9 mouse cellular contexts compared by ENCODE assay signal in the genomic region with DNA sequence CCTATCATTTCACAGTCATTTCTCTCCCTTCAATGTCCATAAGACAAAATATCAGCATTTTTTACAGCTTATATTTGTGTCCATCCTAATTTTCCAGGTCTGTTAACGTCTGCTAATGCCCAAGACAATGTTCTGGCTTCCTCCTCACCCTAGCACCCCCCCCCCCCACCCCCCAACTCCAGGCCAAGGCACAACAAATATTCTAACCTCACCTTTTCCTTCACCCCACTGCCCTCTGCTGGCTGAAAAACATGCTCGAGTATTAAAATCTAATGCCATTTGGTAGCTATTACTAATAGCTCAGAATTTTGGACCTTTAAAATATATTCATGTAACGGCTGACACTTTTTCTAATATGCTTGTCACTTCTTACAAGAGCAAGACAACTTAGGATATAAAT. TPM values are rescaled to one million over a fixed set of nuclear protein-coding genes. Genes with fewer than 3 reads are reported as not detected.
A peak's percentile ranks its signal among the peaks of the same experiment; 100 is the strongest.
DNase-seq lines count a peak whose midpoint lies in the region; ATAC-seq lines count a peak whose summit lies in the region.
"Had no signal": no experiment of that assay in that cellular context is flagged by ENCODE, and none has a peak within 500 bp of the region (broad histone marks: within the 10 kb centered on the region; RNA-seq: fewer than 3 reads in every experiment).

No protein-coding gene starts in this region.

- no peak overlapping the region for H3K4me2 ChIP-seq in forebrain, embryonic 14.5 days (ENCODE audit: low read length)
- H3K4me2 ChIP-seq in forebrain, embryonic 11.5 days (ENCODE audit: low read depth, low read length, severe bottlenecking) = no peak overlapping the region
- H3K4me2 ChIP-seq: lung, embryonic 15.5 days had no signal

- peak; percentile 52 for DNase-seq in forebrain, embryonic 14.5 days (ENCODE audit: low spot score)
- no peak for DNase-seq in forebrain, embryonic 11.5 days (ENCODE audit: low spot score)
- DNase-seq in ovary, postnatal 14 days (ENCODE audit: low spot score) = peak; percentile 67
- DNase-seq in ovary, postnatal 10 days (ENCODE audit: low spot score) = no peak
- peak; percentile 17 for DNase-seq in c-Kit-positive CD71-positive TER-119-positive erythroid progenitor cells, embryonic 14.5 days (ENCODE audit: low spot score)
- DNase-seq in heart, postnatal 10 days = peak; percentile 62 to 80
- peak; percentile 76 for DNase-seq in lung, postnatal 14 days
- DNase-seq in frontal cortex, postnatal 10 days (ENCODE audit: low spot score in 2 of 2) = no peak

- intact Hi-C loops in heart, postnatal 10 days (cut with DNase I) = loop anchor here (1.0 to 5.0 kb wide), 2 partner anchors 37 to 264 kb away; a partner anchor contains a TSS

- H3K4me3 ChIP-seq in forebrain, embryonic 14.5 days (ENCODE audit: low read depth, low read length) = no peak overlapping the region
- H3K4me3 ChIP-seq in forebrain, embryonic 11.5 days (ENCODE audit: low read depth, low read length) = no peak overlapping the region
- H3K4me3 ChIP-seq: lung, embryonic 15.5 days had no signal

- no peak overlapping the region for H3K27ac ChIP-seq in forebrain, embryonic 14.5 days (ENCODE audit: low read depth, low read length)
- no peak overlapping the region for H3K27ac ChIP-seq in forebrain, embryonic 11.5 days (ENCODE audit: low read depth, low read length)
- H3K27ac ChIP-seq: lung, embryonic 15.5 days had no signal

- no peaks in the 10 kb centered on the region for H3K4me1 ChIP-seq in forebrain, embryonic 14.5 days (ENCODE audit: control insufficient read depth, insufficient read depth, low read length)
- H3K4me1 ChIP-seq in forebrain, embryonic 11.5 days (replicated peaks; ENCODE audit: control insufficient read depth, insufficient read depth, low read length) = no peaks in the 10 kb centered on the region
- H3K4me1 ChIP-seq: lung, embryonic 15.5 days had no signal

- ATAC-seq in forebrain, embryonic 14.5 days = no peak
- no peak for ATAC-seq in forebrain, embryonic 11.5 days (replicated peaks; ENCODE audit: low FRiP score)

- WGBS in forebrain, embryonic 14.5 days = 7% methylated on average over 3 of the region's 3 CpGs
- 12% methylated on average over 3 of the region's 3 CpGs for WGBS in forebrain, embryonic 11.5 days

- H3K36me3 ChIP-seq in forebrain, embryonic 14.5 days (ENCODE audit: control insufficient read depth, insufficient read depth, low read length) = no peaks in the 10 kb centered on the region
- no peaks in the 10 kb centered on the region for H3K36me3 ChIP-seq in forebrain, embryonic 11.5 days (ENCODE audit: control insufficient read depth, insufficient read depth, low read length)
- H3K36me3 ChIP-seq: lung, embryonic 15.5 days had no signal

- H3K9me3 ChIP-seq in forebrain, embryonic 14.5 days (replicated peaks; ENCODE audit: control insufficient read depth, low read length) = no peaks in the 10 kb centered on the region
- H3K9me3 ChIP-seq in forebrain, embryonic 11.5 days (ENCODE audit: control insufficient read depth, low read length) = no peaks in the 10 kb centered on the region
- H3K9me3 ChIP-seq: lung, embryonic 15.5 days had no signal

- no peaks in the 10 kb centered on the region for H3K27me3 ChIP-seq in forebrain, embryonic 14.5 days (replicated peaks; ENCODE audit: control insufficient read depth, insufficient read depth, low read length)
- H3K27me3 ChIP-seq in forebrain, embryonic 11.5 days (ENCODE audit: control insufficient read depth, insufficient read depth, low read length) = no peaks in the 10 kb centered on the region
- H3K27me3 ChIP-seq: lung, embryonic 15.5 days had no signal

- H3K9ac ChIP-seq in forebrain, embryonic 14.5 days (ENCODE audit: low read length) = no peak overlapping the region
- no peak overlapping the region for H3K9ac ChIP-seq in forebrain, embryonic 11.5 days (ENCODE audit: low read length)
- H3K9ac ChIP-seq: lung, embryonic 15.5 days had no signal

RNA-seq across cellular contexts. Expression of a gene that starts 27.4 kb away (rescaled TPM):
- polyA plus RNA-seq in forebrain, embryonic 14.5 days (2014; fragmentation: Nextera tagmentation; extraction: Ambion mirVana) = 0.25 and 0.62 TPM in 2 replicates
- 0.24 and 0.51 TPM in 2 replicates for polyA plus RNA-seq in forebrain, embryonic 11.5 days (2014; fragmentation: Nextera tagmentation; extraction: Ambion mirVana)
- total RNA-seq in heart, postnatal 10 days (2021) = not detected

RNA-seq across cellular contexts. Expression of a gene that starts 28.8 kb away (rescaled TPM):
- polyA plus RNA-seq in forebrain, embryonic 14.5 days (2014; fragmentation: Nextera tagmentation; extraction: Ambion mirVana) = 2.6 and 3.8 TPM in 2 replicates
- 1.9 and 2.3 TPM in 2 replicates for polyA plus RNA-seq in forebrain, embryonic 11.5 days (2014; fragmentation: Nextera tagmentation; extraction: Ambion mirVana)
- total RNA-seq in heart, postnatal 10 days (2021) = 1 to 10 TPM; 1.4 to 3.4 TPM

RNA-seq across cellular contexts. Expression of a gene that starts 44.1 kb away (rescaled TPM):
- 11.9 and 15.2 TPM in 2 replicates for polyA plus RNA-seq in forebrain, embryonic 14.5 days (2014; fragmentation: Nextera tagmentation; extraction: Ambion mirVana)
- polyA plus RNA-seq in forebrain, embryonic 11.5 days (2014; fragmentation: Nextera tagmentation; extraction: Ambion mirVana) = 16.5 and 20.5 TPM in 2 replicates
- 1 to 10 TPM; 3.3 to 3.5 TPM for total RNA-seq in heart, postnatal 10 days (2021)

RNA-seq across cellular contexts. Expression of a gene that starts 44.2 kb away (rescaled TPM):
- 112 and 126 TPM in 2 replicates for polyA plus RNA-seq in forebrain, embryonic 14.5 days (2014; fragmentation: Nextera tagmentation; extraction: Ambion mirVana)
- polyA plus RNA-seq in forebrain, embryonic 11.5 days (2014; fragmentation: Nextera tagmentation; extraction: Ambion mirVana) = 116 and 121 TPM in 2 replicates
- 10 to 100 TPM; 12.5 to 13.2 TPM for total RNA-seq in heart, postnatal 10 days (2021)

Comparison
In these comparisons a context has a peak if more than half of its experiments do, and no peak if none do; other contexts are left out.
1. DNase-seq: peak in forebrain, embryonic 14.5 days (single experiment), ovary, postnatal 14 days (single experiment), c-Kit-positive CD71-positive TER-119-positive erythroid progenitor cells, embryonic 14.5 days (single experiment), heart, postnatal 10 days (2 of 2) and lung, postnatal 14 days (single experiment); none in forebrain, embryonic 11.5 days (single experiment), ovary, postnatal 10 days (single experiment) and frontal cortex, postnatal 10 days (0 of 2).